17 mouse cellular contexts compared by ENCODE assay signal in the genomic region with DNA sequence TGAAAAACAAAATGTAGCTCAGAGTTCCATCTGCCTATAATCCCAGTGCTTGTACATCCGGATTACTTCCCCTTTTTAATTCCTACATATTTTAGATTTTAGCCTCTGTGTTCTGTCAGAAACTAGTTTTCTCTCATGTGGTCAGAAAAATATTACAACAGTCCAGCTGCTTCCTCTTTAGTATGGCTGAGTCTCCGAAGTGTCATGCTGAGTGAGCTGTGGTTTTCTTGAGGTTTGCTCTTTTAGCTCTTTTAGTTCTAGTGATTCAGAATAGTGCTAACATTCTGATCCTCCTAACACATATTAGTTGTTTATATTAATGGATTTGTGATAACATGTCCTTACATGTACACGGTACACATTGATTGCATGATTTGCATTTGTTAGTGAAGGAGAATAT. TPM values are rescaled to one million over a fixed set of nuclear protein-coding genes. Genes with fewer than 3 reads are reported as not detected.
DNase-seq lines count a peak whose midpoint lies in the region; ATAC-seq and TF ChIP-seq lines count a peak whose summit lies in the region.
"Had no signal": no experiment of that assay in that cellular context is flagged by ENCODE, and none has a peak within 500 bp of the region (broad histone marks: within the 10 kb centered on the region; RNA-seq: fewer than 3 reads in every experiment).

No protein-coding gene starts in this region.

- no peaks in the 10 kb centered on the region for H3K9me3 ChIP-seq in kidney, postnatal 0 days (replicated peaks; ENCODE audit: low read length)
- H3K9me3 ChIP-seq: embryonic facial prominence, embryonic 13.5 days; heart, embryonic 10.5 days; liver, embryonic 15.5 days; stomach, embryonic 15.5 days had no signal

- no peak overlapping the region for H3K4me3 ChIP-seq in kidney, postnatal 0 days (replicated peaks; ENCODE audit: low read depth, low read length)
- H3K4me3 ChIP-seq: embryonic facial prominence, embryonic 13.5 days; heart, embryonic 10.5 days; liver, embryonic 15.5 days; stomach, embryonic 15.5 days had no signal

- no peak overlapping the region for H3K27ac ChIP-seq in kidney, postnatal 0 days
- H3K27ac ChIP-seq: embryonic facial prominence, embryonic 13.5 days; heart, embryonic 10.5 days; liver, embryonic 15.5 days; stomach, embryonic 15.5 days had no signal

- peak; percentile 73 for DNase-seq in kidney, postnatal 0 days (ENCODE audit: low spot score)
- DNase-seq in kidney, adult 11 months: no peak
- DNase-seq in 3T3-L1 (ENCODE audit: low read depth, low spot score) (peak; percentile 67), adipocyte (ENCODE audit: low spot score) (no peak)
- DNase-seq in Muller cell, postnatal 12 days (ENCODE audit: inconsistent ontology term): peak; percentile 45
- DNase-seq in adrenal gland, postnatal 25 days: no peak
- no peak for DNase-seq in frontal cortex, postnatal 36 days (ENCODE audit: low spot score in 2 of 2)
- DNase-seq: adrenal gland, adult 8-10 months; heart, postnatal 36 days; kidney, postnatal 10 days; layer of hippocampus, postnatal 36 days had no signal

- WGBS in kidney, postnatal 0 days: 73% methylated on average over 3 of the region's 3 CpGs

- H3K4me2 ChIP-seq in kidney, postnatal 0 days (ENCODE audit: low read length): no peak overlapping the region
- H3K4me2 ChIP-seq: embryonic facial prominence, embryonic 13.5 days; liver, embryonic 15.5 days; midbrain, embryonic 11.5 days; stomach, embryonic 15.5 days had no signal

- H3K36me3 ChIP-seq in kidney, postnatal 0 days (ENCODE audit: insufficient read depth, low read length): no peaks in the 10 kb centered on the region
- H3K36me3 ChIP-seq: embryonic facial prominence, embryonic 13.5 days; heart, embryonic 10.5 days; liver, embryonic 15.5 days; stomach, embryonic 15.5 days had no signal

- no peaks in the 10 kb centered on the region for H3K4me1 ChIP-seq in kidney, postnatal 0 days (replicated peaks; ENCODE audit: insufficient read depth, low read length)
- H3K4me1 ChIP-seq: embryonic facial prominence, embryonic 13.5 days; heart, embryonic 10.5 days; liver, embryonic 15.5 days; stomach, embryonic 15.5 days had no signal

- no peaks in the 10 kb centered on the region for H3K27me3 ChIP-seq in kidney, postnatal 0 days (ENCODE audit: insufficient read depth, low read length)
- H3K27me3 ChIP-seq: embryonic facial prominence, embryonic 13.5 days; liver, embryonic 15.5 days; stomach, embryonic 15.5 days had no signal

- H3K9ac ChIP-seq in kidney, postnatal 0 days (ENCODE audit: low read depth, low read length): no peak overlapping the region
- H3K9ac ChIP-seq: embryonic facial prominence, embryonic 13.5 days; liver, embryonic 15.5 days; stomach, embryonic 15.5 days had no signal

- TF ChIP-seq CTCF in kidney, postnatal 0 days (IDR thresholded peaks at IDR 0.05; ENCODE audit: low read depth): no peak

- no peak for ATAC-seq in kidney, postnatal 0 days (replicated peaks; ENCODE audit: low FRiP score, low read depth)
- peak; percentile 95 for ATAC-seq in megakaryocyte, adult 5-6 weeks (ENCODE audit: poor library complexity, severe bottlenecking)

RNA-seq across cellular contexts. Expression of a gene that starts 23.9 kb away (rescaled TPM):
- 11.8 and 13.5 TPM in 2 replicates for polyA plus RNA-seq in kidney, postnatal 0 days (2015; fragmentation: Nextera tagmentation; extraction: Ambion mirVana)
- total RNA-seq in megakaryocyte, adult 5-6 weeks (2015): 119 and 122 TPM in 2 replicates
- total RNA-seq in megakaryocyte, adult 5-6 weeks (2017): 168 and 226 TPM in 2 replicates
- 43.7 and 59.3 TPM in 2 replicates for total RNA-seq in adrenal gland, postnatal 25 days (2021)

RNA-seq across cellular contexts. Expression of a gene that starts 57.3 kb away (rescaled TPM):
- 360 and 366 TPM in 2 replicates for polyA plus RNA-seq in kidney, postnatal 0 days (2015; fragmentation: Nextera tagmentation; extraction: Ambion mirVana)
- 134 and 149 TPM in 2 replicates for total RNA-seq in megakaryocyte, adult 5-6 weeks (2015)
- 114 and 153 TPM in 2 replicates for total RNA-seq in megakaryocyte, adult 5-6 weeks (2017)
- total RNA-seq in adrenal gland, postnatal 25 days (2021): 303 and 351 TPM in 2 replicates

Comparison
In these comparisons a context has a peak if more than half of its experiments do, and no peak if none do; other contexts are left out.
1. DNase-seq: peak in kidney, postnatal 0 days (single experiment), 3T3-L1 (single experiment) and Muller cell, postnatal 12 days (single experiment); none in kidney, adult 11 months (single experiment), adrenal gland, postnatal 25 days (single experiment), adipocyte (single experiment) and frontal cortex, postnatal 36 days (0 of 2).